In genomic region chr14:57999402-57999734, GRCm38 (mm10) we compare ENCODE assay signal across 8 mouse cellular contexts. TPM values are rescaled to one million over a fixed set of nuclear protein-coding genes. Genes with fewer than 3 reads are reported as not detected.
DNase-seq lines count a peak whose midpoint lies in the region; ATAC-seq and TF ChIP-seq lines count a peak whose summit lies in the region.

No protein-coding gene starts in this region.

- H3K27me3 ChIP-seq in kidney, adult 2 months (replicated peaks; ENCODE audit: control insufficient read depth, insufficient read depth, low read length) = no peaks in the 10 kb centered on the region
- H3K27me3 ChIP-seq in hindbrain, embryonic 14.5 days (ENCODE audit: control insufficient read depth, insufficient read depth, low read length) = no peaks in the 10 kb centered on the region
- H3K27me3 ChIP-seq in midbrain, embryonic 13.5 days = no peaks in the 10 kb centered on the region

- no peak overlapping the region; the same call in 1 of the 2 replicates for H3K27ac ChIP-seq in kidney, adult 2 months (ENCODE audit: insufficient read depth, low read depth, low read length)
- no peak overlapping the region for H3K27ac ChIP-seq in brown adipose tissue, adult 24 weeks (replicated peaks; ENCODE audit: low read depth, low read length)
- peak overlapping the region; percentile 88 for H3K27ac ChIP-seq in hindbrain, embryonic 14.5 days
- peak overlapping the region; percentile 86; the same call in 1 of the 2 replicates for H3K27ac ChIP-seq in midbrain, embryonic 13.5 days

- H3K9me3 ChIP-seq in hindbrain, embryonic 14.5 days (ENCODE audit: control insufficient read depth, low read length) = no peaks in the 10 kb centered on the region
- no peaks in the 10 kb centered on the region for H3K9me3 ChIP-seq in midbrain, embryonic 13.5 days

- DNase-seq in kidney, adult 2 months = no peak
- no peak for DNase-seq in kidney, postnatal 10 days
- no peak for DNase-seq in hindbrain, embryonic 14.5 days (ENCODE audit: low spot score)
- no peak for DNase-seq in spleen, postnatal 36 days (ENCODE audit: low spot score in 2 of 2)
- no peak for DNase-seq in adrenal gland, postnatal 10 days
- no peak for DNase-seq in cerebellum, adult 9-11 months

- peak overlapping the region; percentile 96 for H3K9ac ChIP-seq in hindbrain, embryonic 14.5 days
- H3K9ac ChIP-seq in midbrain, embryonic 13.5 days (replicated peaks) = no peak overlapping the region

- ATAC-seq in hindbrain, embryonic 14.5 days (ENCODE audit: low FRiP score) = no peak
- ATAC-seq in midbrain, embryonic 13.5 days = no peak

- TF ChIP-seq POLR2A in kidney, adult 2 months (IDR thresholded peaks at IDR 0.05; ENCODE audit: low read depth, low read length) = no peak

- peak overlapping the region; percentile 89 for H3K4me3 ChIP-seq in kidney, adult 2 months (ENCODE audit: insufficient read depth, low read depth, low read length)
- peak overlapping the region; percentile 67 for H3K4me3 ChIP-seq in brown adipose tissue, adult 24 weeks (ENCODE audit: insufficient read depth, low read depth, low read length)
- H3K4me3 ChIP-seq in hindbrain, embryonic 14.5 days (replicated peaks; ENCODE audit: low read length) = peak overlapping the region; percentile 86
- peak overlapping the region; percentile 87 for H3K4me3 ChIP-seq in midbrain, embryonic 13.5 days (replicated peaks)

- peaks cover 20% of the 10 kb centered on the region; the same call in 1 of the 2 replicates for H3K4me1 ChIP-seq in kidney, adult 2 months (ENCODE audit: control insufficient read depth, insufficient read depth, low read length)
- peaks cover 4% of the 10 kb centered on the region for H3K4me1 ChIP-seq in brown adipose tissue, adult 24 weeks (ENCODE audit: control insufficient read depth, insufficient read depth, insufficient read length, low read length)
- H3K4me1 ChIP-seq in hindbrain, embryonic 14.5 days (replicated peaks; ENCODE audit: control insufficient read depth, insufficient read depth, low read length) = peaks cover 11% of the 10 kb centered on the region
- peaks cover 6% of the 10 kb centered on the region; the same call in 1 of the 2 replicates for H3K4me1 ChIP-seq in midbrain, embryonic 13.5 days (replicated peaks)

- H3K4me2 ChIP-seq in hindbrain, embryonic 14.5 days (replicated peaks) = peak overlapping the region; percentile 73
- H3K4me2 ChIP-seq in midbrain, embryonic 13.5 days (replicated peaks) = peak overlapping the region; percentile 78

- WGBS in kidney, adult 2 months = 32% methylated on average over 5 of the region's 5 CpGs
- 24% methylated on average over 5 of the region's 5 CpGs for WGBS in hindbrain, embryonic 14.5 days
- WGBS in midbrain, embryonic 13.5 days = 28% methylated on average over 5 of the region's 5 CpGs

- no peaks in the 10 kb centered on the region for H3K36me3 ChIP-seq in kidney, adult 2 months (ENCODE audit: control insufficient read depth, insufficient read depth, low read length)
- H3K36me3 ChIP-seq in hindbrain, embryonic 14.5 days (replicated peaks; ENCODE audit: control insufficient read depth, insufficient read depth) = no peaks in the 10 kb centered on the region
- H3K36me3 ChIP-seq in midbrain, embryonic 13.5 days = 0 out of 2 replicates have a peak, but pooled peaks cover 4% of the 10 kb centered on the region

- no peak for TF ChIP-seq CTCF in kidney, adult 2 months (conservative IDR thresholded peaks at IDR 0.05; ENCODE audit: insufficient read depth, insufficient read length, low read depth, low read length)

RNA-seq across cellular contexts. Expression of gene Micu2, which starts 0.3 kb away (rescaled TPM):
- polyA plus RNA-seq in kidney, adult 2 months (2012; rRNA removed) = 20.8 and 24.8 TPM in 2 replicates
- polyA plus RNA-seq in brown adipose tissue, adult 24 weeks (2012; ENCODE audit: insufficient read depth, insufficient read length, missing spikeins) = 35.7 and 41.8 TPM in 2 replicates
- polyA plus RNA-seq in hindbrain, embryonic 14.5 days (2014; fragmentation: Nextera tagmentation; extraction: Ambion mirVana) = 46.0 and 52.1 TPM in 2 replicates
- 66.6 and 67.0 TPM in 2 replicates for polyA plus RNA-seq in midbrain, embryonic 13.5 days (2015; fragmentation: Nextera tagmentation; extraction: Ambion mirVana)
- total RNA-seq in adrenal gland, postnatal 10 days (2021) = 10 to 100 TPM; 55.6 to 60.8 TPM

Comparison
In these comparisons a context has a peak if more than half of its experiments do, and no peak if none do; other contexts are left out.
1. H3K27ac ChIP-seq: peak in hindbrain, embryonic 14.5 days (single experiment) and midbrain, embryonic 13.5 days (single experiment); none in kidney, adult 2 months (single experiment) and brown adipose tissue, adult 24 weeks (single experiment).
2. Peak in every context shown above with its lines, with median percentiles within 50 percentile points of each other: H3K4me3 ChIP-seq.